In the genomic region with DNA sequence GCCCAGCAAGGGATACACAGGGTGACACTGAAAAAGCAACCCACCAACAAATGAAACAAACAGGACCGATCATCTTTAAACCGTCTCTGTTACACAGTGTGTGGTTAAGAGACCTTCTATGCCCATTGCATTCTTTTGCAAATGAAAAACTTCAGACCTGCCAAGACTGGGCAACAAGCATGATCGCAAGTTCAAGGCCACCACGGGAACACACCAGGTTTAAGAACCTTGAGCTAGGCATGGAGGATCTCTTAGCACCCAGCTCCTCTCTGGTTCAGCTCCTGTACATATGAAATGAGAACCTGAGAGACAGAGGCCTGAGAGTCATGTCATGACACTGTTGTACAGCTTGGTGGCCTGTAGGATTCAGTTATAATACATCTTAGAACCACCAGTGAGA, we compare ENCODE assay signal across 19 mouse cellular contexts.
DNase-seq lines count a peak whose midpoint lies in the region; ATAC-seq lines count a peak whose summit lies in the region.
"Had no signal": no experiment of that assay in that cellular context is flagged by ENCODE, and none has a peak within 500 bp of the region (broad histone marks: within the 10 kb centered on the region; RNA-seq: fewer than 3 reads in every experiment).

No protein-coding gene starts in this region.

- 0 out of 2 replicates have a peak, but pooled peaks have one; percentile 25 for ATAC-seq in common myeloid progenitor, adult 5-6 weeks (replicated peaks; ENCODE audit: low read depth, poor library complexity, severe bottlenecking)
- ATAC-seq: activated CD4-positive, CD25-positive, alpha-beta regulatory T cell, adult 4 months; CD4-positive, CD25-positive, alpha-beta regulatory T cell, adult 4 months; Patski had no signal

- peak; percentile 53 to 71 for DNase-seq in adrenal gland, adult (ENCODE audit: inconsistent age in 2 of 2, low spot score in 1 of 2)
- DNase-seq in adrenal gland, postnatal 4 days (ENCODE audit: low spot score in 2 of 2), result no peak
- DNase-seq in ovary, postnatal 10 days (ENCODE audit: low spot score), result no peak
- DNase-seq: adrenal gland, adult 2 months; adrenal gland, adult 8-10 months; adrenal gland, postnatal 10 days; adrenal gland, postnatal 14 days; adrenal gland, postnatal 25 days; adrenal gland, postnatal 36 days; B cell, adult 2 months; cerebellum, adult 11 months; cerebellum, adult 11-12 months; cerebellum, adult 18-20 months; cerebellum, adult 2 months; cerebellum, adult 8-10 months had no signal

Comparison
In these comparisons a context has a peak if more than half of its experiments do, and no peak if none do; other contexts are left out.
1. DNase-seq: peak in adrenal gland, adult (2 of 2); none in adrenal gland, postnatal 4 days (0 of 2) and ovary, postnatal 10 days (single experiment).